Mouse (Mus musculus): ENCODE results near the gene Dnaja3. TPM values are rescaled to one million over a fixed set of nuclear protein-coding genes. Genes with fewer than 3 reads are reported as not detected.

Dnaja3 gene
- 10 to 100 TPM; 61.0 to 66.2 TPM for total RNA-seq (2021)
- long read RNA-seq, experiment 1, transcript Dnaja3-202 (11 exons, 2,505 nt), result major isoform, 50 of 75 reads
- long read RNA-seq, experiment 1, transcript Dnaja3-201 (12 exons, 2,648 nt), result minor isoform, 18 of 75 reads
- long read RNA-seq, experiment 1, partial matches to known transcripts, result 1 of 75 reads
- long read RNA-seq, experiment 1, other reads (novel, unspliced or antisense), result 6 of 75 reads
- long read RNA-seq, experiment 2, transcript Dnaja3-201 (12 exons, 2,648 nt), result minor isoform, 22 of 88 reads
- long read RNA-seq, experiment 2, transcript Dnaja3-202 (11 exons, 2,505 nt), result major isoform, 62 of 88 reads
- long read RNA-seq, experiment 2, partial matches to known transcripts, result 1 of 88 reads
- long read RNA-seq, experiment 2, other reads (novel, unspliced or antisense), result 3 of 88 reads

DNA sequence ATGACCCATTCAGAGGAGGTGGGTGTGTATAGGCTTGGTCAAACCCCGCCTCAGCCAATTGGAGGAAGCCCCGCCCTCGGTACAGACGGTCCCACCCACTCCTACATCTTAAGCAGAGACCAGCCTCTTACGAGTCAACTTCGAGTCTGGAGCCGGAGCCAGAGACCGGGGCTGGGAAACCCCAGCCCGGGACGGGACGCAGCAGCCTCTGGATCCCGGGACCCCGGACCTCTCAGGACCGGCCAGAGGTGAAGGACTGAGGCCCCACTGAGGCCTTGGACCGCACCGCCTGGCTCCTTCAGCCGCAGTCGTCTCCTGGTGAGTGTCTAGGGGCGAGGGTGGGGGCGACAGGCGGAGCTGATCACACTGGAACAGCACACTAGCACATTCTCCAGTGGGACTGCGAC is at the start of gene Dnaja3, which contains the start of gene Vasn:
Gene Dnaja3, plus strand, starts transcription at position 159 of the 407 bp plus-strand sequence.
Gene Vasn, plus strand, starts transcription at position 111 of the 407 bp plus-strand sequence.
- peak; percentile 54 to 72 for DNase-seq (ENCODE audit: low spot score in 2 of 2)

DNA sequence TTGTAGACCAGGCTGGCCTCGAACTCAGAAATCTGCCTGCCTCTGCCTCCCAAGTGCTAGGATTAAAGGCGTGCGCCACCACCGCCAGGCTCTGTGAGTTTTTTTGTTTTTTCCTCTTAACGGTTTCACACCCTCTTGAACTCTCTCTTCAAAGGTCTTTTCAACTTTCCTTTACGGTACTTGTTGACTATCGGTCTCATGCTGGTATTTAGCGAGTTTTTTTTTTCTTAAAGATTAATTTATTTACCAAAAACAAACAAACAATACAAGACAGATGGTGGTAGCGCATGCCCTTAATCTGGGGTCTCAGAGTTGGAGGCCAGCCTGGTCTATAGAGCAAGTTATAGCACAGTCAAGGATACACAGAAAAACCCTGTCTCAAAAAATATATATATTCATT is 49.6 kb upstream of the Dnaja3 start:
- DNase-seq (ENCODE audit: low spot score in 2 of 2), result no peak

GRCm38 (mm10) chr16:4592909-4593875 is 46.6 kb upstream of the Dnaja3 start:
- peak; percentile 41 to 54 for DNase-seq (ENCODE audit: low spot score in 2 of 2)

DNA sequence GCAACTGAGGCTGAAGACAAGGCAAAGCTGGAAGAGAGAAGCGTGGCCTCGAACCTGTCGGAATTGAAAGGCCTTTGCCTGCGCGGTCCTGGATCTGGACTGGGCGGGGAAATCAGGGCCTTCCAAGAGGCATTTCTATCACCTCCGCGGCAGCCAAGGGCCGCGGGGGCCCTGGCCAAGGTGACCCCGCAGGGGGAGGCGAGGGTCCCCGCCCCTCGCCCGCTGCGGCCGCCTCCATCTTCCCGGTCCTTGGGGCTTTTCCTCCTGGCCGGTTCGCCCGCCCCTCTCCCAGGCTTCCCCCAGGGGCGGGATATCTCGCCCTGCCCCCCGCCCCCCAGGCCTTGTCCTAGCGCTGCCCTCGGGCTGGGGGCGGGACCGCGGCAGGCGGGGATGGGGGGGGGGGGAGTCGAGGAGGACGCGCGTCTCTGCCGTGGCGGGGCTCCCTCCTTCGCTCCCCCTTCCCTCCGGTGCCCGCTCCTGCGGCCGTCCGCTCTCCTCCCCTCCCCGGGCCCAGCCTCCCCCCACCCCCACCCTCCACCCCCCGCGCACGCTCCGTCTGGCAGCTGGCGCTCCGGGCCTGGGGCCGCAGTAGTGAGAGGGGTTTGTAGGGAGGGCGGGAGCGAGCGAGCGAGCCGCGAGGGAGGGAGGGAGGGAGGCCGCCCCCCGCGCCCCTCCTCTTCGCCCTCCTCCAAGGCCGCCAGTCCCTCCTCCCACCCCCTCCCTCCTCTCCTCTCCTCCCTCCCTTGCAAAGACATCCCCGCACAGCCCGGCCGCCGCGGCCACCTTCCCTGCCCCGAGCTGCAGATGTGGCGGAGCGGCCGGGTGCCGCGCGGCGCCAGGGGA is 45.6 kb upstream of the Dnaja3 start, which contains the start of gene Glis2:
Gene Glis2, plus strand, starts transcription at position 743 of the 843 bp plus-strand sequence.
- peak; percentile 50 to 53 for DNase-seq (ENCODE audit: low spot score in 2 of 2)

DNA sequence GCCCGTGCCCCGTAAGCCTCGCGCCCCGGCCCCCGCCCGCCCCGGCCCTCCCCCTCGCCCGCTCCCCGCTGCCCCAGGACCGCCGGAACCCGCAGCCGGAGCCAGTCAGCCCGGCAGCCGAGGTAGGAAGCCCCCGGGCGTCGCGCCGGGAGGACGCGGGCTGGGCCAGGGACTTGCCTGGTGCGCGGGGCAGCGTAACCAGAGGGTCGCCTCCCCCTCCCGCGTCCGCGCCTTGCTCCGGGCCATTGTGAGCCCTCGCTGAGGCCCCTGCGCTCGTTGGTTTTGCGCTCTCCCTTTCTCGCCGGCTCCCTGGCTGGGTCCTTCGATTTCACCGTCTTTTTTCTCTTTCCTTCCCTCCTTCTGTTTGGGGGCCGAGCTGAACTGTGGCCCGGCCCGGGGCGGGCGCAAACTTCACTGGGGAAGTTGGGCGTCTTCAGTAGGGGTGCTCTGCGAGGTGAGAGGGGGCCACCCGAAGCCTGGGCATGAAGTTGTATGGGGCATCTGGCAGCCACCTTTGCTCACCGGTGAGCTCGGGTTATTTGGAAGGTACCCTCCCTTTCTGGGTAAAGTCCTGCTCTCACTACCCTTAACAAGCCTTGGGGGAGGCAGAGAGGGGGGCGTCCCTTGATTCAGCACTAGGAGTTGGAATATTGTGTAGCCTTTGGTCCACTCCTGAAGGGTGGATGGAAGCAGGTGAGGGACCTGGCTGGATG is 44.8 kb upstream of the Dnaja3 start:
- DNase-seq (ENCODE audit: low spot score in 2 of 2), result peak in 1 of 2 experiments; percentile 51

DNA sequence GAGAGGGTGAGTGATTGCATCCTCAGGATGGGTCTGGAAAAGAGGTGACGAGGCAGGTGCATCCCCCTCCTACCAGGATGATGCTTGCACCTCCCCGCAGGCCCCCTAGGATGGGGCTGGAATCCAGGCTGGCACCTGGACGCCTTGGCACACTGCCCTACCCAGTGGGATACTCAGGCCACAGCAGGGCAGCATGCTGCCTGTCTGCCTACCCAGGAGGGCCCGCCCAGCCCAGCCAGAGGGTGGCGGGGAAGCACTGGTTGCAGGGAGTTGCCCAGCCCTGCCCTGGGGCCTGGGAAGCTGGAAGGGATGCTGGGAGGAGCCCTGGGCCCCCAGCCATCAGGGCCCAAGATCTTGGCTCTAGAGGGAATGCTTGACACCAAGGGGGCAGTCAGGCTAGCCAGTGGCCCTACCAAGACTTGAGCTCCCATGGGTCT is 44.2 kb upstream of the Dnaja3 start:
- DNase-seq (ENCODE audit: low spot score in 2 of 2), result peak in 1 of 2 experiments; percentile 35

- no peak for DNase-seq (ENCODE audit: low spot score in 2 of 2)
These were observed 43.6 kb upstream of the Dnaja3 start for GRCm38 (mm10) chr16:4596141-4596728.

- no peak for DNase-seq (ENCODE audit: low spot score in 2 of 2)
These were observed 43.0 kb upstream of the Dnaja3 start for GRCm38 (mm10) chr16:4596836-4597235.

GRCm38 (mm10) chr16:4597296-4597695 is 42.5 kb upstream of the Dnaja3 start:
- no peak for DNase-seq (ENCODE audit: low spot score in 2 of 2)

- no peak for DNase-seq (ENCODE audit: low spot score in 2 of 2)
These were observed 41.7 kb upstream of the Dnaja3 start for GRCm38 (mm10) chr16:4598041-4598440.

GRCm38 (mm10) chr16:4598891-4599543 is 40.8 kb upstream of the Dnaja3 start:
- DNase-seq (ENCODE audit: low spot score in 2 of 2), result no peak

DNA sequence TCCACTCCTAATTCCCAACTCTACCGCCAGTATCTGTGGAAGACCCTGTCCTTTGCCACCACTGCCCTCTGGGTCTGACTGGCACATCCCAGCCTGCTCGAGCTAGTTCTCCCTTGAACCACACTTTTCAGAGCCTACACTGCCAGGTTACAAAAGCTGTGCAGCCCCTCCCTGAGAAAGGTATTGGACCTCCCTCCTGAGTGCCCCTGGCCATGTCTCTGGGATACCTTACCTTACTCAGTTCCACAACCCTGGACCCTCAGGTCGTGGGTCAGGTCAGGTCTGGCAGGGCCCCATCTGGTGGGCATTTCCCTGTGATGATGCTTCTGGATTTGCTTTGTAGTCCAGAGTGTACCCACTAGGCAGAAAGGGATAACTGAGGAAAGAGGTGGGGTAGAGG is 40.2 kb upstream of the Dnaja3 start:
- no peak for DNase-seq (ENCODE audit: low spot score in 2 of 2)

DNA sequence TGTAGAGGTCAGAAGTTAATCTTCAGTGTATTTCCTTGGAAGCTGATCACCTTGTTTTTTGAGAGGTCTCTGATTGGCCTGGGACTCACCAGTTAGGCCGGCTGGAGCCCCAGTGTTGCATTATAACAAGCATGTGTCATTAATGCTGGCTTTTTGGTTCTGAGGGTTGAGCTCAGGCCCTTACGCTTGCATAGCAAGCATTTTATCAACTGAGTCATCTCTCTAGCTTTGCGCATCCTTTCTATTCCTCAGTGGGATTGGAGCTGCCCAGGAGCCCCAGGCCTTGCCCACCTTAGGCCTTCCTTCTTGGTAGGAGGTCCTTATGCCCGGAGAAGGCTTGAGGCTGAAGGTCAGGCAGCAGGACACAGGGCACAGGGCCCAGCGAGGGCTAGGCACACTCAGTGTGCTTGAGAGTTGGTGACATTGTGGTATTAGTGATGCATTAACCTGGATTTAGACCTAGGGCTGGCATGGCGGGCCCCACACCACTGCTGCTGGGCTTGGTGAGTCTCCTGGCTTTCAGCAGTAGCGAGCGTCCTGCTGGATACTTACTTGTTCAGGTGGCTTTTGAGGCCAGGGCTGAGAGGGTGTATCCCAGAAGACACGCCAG is 39.0 kb upstream of the Dnaja3 start:
- DNase-seq (ENCODE audit: low spot score in 2 of 2), result no peak

GRCm38 (mm10) chr16:4602189-4602588 is 37.6 kb upstream of the Dnaja3 start:
- DNase-seq (ENCODE audit: low spot score in 2 of 2), result no peak

DNA sequence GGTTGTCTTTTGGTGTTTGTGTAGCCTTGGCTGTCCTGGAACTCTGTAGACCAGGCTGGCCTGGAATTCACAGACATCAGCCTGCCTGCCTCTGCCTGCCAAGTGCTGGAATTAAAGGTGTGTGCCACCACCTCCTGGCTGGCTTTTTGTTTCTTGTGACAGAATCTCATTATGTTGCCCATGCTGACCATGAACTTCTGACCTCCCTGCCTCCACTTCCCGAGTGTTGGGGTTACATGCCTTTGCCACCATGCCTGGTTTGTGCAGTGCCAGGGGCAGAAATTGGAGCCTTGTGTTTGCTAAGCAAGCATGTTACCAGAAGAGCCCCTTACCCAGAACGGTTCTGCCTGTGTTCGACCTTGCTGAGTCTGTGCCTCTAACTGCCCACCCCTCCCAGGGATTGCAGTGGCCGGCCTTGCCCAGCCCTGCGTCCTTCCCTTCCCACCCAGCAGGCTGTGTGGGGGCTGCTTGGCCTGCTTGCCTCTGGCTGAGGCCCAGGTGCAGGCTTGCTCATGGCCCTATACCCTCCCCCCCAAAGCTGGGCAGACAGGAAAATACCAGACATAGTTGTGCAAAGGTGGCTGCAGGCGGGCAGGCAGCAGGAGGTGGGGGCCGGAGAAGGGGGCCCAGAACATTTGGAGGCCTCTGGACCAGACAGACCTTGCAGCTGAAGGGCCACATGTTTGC is 36.9 kb upstream of the Dnaja3 start:
- DNase-seq (ENCODE audit: low spot score in 2 of 2), result no peak

GRCm38 (mm10) chr16:4603453-4603837 is 36.3 kb upstream of the Dnaja3 start:
- no peak for DNase-seq (ENCODE audit: low spot score in 2 of 2)

- no peak for DNase-seq (ENCODE audit: low spot score in 2 of 2)
These were observed 35.4 kb upstream of the Dnaja3 start for GRCm38 (mm10) chr16:4604293-4604837.
